Mouse (Mus musculus) cerebellum, postnatal 36 days (tissue): Measurements from ENCODE around the gene Aurkb.
"Not testable (repeated sequence)": the region's sequence is repeated elsewhere in the genome, so short reads cannot be mapped to it uniquely, and the experiment has no call there.

Experiments used
- DNase-seq, 2 experiments: peaks; one replicate each; pipeline ENCODE4 v3.0.0; 2021 to 2022; ENCODE audit warnings: mixed read lengths in 2 of 2

The Aurkb gene

DNA sequence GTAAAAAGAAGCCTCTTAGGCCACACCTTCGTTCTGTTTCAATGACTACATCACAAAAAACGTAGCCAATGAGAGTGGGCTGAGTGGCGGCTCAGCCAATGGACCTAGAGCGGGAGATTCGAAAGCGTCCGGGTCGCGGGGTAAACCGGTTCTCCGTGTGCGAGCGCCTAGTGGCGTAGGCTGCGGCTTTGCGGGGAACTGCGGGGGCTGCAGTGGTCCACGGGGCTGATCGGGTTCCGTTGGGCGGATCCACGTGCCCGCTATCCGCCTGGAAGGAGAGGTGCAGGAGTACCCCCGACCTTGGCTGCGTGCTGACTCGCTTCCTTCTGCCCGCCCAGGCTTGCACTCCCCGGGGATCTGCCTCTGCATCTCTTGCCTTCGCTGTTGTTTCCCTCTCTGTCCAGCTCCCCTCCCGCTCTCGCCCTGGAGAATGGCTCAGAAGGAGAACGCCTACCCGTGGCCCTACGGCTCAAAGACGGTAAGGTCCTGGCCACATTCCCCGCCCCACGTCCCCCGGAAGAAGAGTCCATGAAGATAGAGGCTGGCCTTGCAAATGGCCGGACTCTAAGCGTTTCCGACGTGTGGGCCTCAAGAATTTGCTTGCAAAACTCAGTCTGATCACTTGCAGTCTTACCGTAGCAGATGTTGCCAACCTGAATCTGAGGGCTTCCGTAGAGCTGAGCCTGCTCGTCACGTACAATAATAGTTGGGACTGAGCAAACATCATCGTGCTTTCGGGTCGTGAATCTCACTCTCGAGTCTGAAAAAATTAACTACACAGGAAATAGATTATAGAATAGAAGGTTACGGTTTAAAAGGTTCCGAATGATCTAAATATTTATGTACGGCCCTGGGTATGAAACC is at the start of gene Aurkb:
Gene Aurkb (plus strand): TSS at position 117 of the 864 bp plus-strand sequence.
- DNase-seq = peak; percentile 70 to 76

- no peak for DNase-seq
Observed at GRCm38 (mm10) chr11:68997080-68997479, 48.4 kb upstream of the Aurkb start.

GRCm38 (mm10) chr11:69002782-69003181 is 42.7 kb upstream of the Aurkb start:
- not testable (repeated sequence) for DNase-seq

DNA sequence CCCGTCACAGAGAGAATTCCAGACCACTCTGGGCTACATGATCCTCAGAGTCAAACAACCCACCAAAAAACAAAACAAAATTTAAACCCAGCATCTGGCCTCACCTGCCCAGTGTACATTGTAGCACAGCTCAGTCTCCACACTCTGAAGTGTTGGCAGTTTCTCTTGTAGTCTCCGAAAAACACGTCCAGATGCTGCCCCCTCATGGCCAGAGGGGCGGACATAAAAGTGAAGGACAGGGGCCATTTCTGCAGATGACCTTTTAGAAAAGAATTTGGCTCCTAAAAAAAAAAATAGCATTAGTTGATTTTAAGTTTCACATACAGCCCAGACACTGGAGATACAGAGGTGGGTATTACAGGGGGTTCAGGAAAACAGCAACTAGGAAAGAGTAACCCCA is 41.9 kb upstream of the Aurkb start:
- no peak for DNase-seq

DNA sequence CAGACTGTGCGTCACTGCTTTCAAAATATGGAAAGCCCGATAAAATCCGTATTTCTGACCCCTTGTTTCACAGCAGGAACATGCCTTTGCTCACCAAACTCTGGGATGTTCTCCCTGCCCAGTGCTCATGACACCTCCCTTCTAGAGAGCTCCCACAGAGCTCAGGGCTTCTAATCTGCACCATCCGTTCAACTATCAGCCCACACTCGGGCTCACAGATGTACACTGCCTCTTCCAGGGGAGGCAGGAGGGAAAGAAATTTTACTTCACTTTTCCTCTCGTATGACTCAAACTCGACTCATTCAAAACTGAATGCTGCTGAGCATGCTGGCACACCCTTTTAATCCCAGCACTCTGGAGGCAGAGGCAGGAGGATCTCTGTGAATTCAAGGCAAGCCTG is 40.3 kb upstream of the Aurkb start:
- DNase-seq = no peak

- not testable (repeated sequence) for DNase-seq
Observed at GRCm38 (mm10) chr11:69006575-69006974, 38.9 kb upstream of the Aurkb start.

GRCm38 (mm10) chr11:69008182-69009121 is 37.0 kb upstream of the Aurkb start, which contains the start of gene Pfas:
Gene Pfas (minus strand): TSS chr11:69008460.
- peak; percentile 96 for DNase-seq

- no peak for DNase-seq
Observed at GRCm38 (mm10) chr11:69009508-69009907, 35.9 kb upstream of the Aurkb start.

DNA sequence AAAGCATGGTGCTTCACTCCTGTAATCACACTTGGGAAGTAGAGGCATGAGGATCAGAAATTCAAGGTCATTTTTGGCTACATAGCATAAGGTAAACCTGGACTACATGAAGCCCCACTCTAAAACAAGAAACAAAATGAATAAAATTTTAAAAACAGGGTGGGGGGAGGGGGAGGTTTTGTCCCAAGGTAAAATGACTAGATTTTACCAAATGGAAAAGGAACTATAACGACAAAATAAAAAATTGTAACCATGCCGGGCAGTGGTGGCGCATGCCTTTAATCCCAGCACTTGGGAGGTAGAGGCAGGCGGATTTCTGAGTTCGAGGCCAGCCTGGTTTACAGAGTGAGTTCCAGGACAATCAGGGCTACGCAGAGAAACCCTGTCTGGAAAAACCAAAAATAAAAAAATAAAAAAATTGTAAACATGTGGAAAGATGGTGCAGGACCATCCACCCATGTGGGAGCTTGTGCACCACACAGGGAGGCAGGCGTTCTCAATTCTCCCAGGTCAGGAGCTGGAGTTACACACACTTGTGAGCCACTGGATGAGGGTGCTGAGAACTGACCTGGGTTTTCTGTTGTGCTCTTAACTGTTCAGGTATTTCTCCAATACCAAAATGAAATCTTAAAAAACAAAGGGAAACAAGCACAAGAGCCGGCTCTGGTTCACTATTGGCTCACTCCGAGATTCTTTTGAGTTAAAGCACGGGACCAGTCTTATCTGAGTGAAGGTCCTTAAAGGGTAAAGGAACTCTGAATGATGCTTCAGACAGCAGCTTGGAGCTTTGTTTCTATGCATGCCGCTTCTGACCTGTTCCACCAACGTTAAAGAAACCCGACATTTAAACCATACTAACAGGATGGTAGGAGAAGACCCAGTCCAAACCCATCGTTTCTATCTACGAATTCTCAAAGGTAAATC is 34.8 kb upstream of the Aurkb start:
- DNase-seq = no peak

- DNase-seq = not testable (repeated sequence)
Observed at GRCm38 (mm10) chr11:69011445-69011844, 34.0 kb upstream of the Aurkb start.

- peak; percentile 84 to 87 for DNase-seq
Observed at GRCm38 (mm10) chr11:69012071-69012601, 33.3 kb upstream of the Aurkb start.

GRCm38 (mm10) chr11:69015644-69016441 is 29.6 kb upstream of the Aurkb start, which contains the start of gene Ctc1:
Gene Ctc1 (plus strand): TSS chr11:69015911.
- DNase-seq = peak; percentile 89

DNA sequence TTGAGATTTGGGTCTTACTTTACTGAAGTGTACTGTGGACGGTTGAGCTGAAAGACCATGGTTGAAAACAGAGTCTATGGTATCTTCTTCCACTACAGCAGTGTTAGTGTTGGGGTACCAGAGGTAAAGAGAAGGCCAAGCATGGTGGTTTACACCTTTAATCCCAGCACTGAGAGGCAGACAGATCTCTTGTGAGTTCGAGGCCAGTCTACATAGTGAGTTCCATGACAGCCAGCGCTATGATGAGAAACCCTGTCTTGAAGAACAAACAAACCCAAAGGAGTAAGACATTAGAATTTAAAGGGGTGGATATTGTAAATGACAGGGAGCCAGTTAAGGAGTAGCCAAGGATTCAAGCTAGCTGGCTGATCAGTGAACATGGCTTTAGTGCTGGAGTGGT is 28.7 kb upstream of the Aurkb start:
- no peak for DNase-seq

GRCm38 (mm10) chr11:69020691-69021090 is 24.8 kb upstream of the Aurkb start:
- no peak for DNase-seq

DNA sequence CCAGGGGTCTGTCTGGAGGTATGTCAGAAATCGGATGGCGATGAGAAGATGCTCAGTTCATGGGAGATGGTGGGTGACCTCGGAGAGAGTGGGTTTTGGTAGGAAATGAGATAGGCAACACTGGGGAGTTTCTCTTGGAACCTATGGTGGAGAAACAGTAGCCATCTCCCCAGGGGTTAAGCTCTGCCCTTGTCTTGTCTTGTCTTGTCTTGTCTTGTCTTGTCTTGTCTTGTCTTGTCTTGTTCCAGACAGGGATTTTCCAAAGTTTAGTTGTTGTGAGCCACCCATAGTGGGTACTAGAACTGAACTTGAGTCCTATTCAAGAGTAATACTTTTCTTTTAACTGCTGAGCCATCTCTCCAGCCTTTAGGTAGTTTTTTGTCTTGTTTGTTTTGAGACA is 18.9 kb upstream of the Aurkb start:
- DNase-seq = no peak

DNA sequence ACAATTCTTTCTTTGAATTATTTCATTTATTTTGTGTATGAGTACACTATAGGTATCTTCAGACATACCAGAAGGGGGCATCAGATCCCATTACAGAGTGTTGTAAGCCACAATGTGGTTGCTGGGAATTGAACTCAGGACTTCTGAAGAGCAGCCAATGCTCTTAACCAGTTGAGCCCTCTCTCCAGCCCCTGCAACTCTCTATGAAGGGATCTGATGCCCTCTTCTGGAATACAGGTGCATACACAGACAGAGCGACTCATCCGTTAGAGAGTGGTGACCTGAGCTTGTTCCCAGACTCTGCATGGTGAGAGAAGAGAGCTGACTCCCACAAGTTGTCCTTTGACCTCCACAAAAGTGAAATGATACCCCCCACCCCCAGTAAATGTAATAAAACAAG is 16.6 kb upstream of the Aurkb start:
- no peak for DNase-seq

DNA sequence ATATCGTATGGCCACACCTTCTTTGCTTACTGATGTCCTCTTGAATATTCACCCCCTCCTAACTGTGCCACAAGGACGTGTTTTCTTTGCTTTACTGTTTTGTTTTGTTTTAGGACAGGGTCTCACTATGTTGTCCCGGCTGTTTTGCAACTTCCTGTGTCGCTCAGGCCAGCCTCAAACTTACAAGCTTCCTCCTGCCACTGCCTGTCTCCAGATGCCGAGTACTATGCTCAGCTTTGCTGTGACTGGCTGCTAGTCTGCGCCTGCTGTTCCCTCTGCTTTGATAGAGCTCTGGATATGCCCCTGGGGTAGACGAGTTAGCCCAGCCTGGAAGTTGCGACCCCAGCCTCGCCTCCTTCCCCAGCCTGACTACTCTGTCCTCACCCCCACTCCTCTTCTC is 11.9 kb upstream of the Aurkb start:
- no peak for DNase-seq

DNA sequence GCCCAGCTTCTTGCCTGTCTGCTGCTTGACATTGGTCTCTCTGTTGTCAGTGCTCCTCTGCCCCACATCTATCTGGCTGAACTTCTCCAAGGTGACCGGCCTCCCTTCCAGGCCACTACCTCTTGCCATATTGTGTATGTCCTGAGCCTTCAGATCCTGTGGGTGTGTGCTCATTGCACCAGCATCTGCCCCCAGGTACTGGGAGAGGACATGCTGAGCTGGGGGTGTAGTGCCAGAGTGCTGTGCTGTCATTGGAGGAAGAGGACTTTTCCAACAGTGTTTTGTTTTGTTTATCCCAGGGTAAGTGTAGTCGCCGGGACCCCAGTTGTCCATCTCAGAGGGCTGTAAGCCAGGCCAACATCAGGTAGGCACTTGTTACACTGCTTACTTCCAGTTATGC is 10.9 kb upstream of the Aurkb start:
- no peak for DNase-seq

GRCm38 (mm10) chr11:69035411-69035810 is 10.0 kb upstream of the Aurkb start:
- peak in 1 of 2 experiments; percentile 23 for DNase-seq

DNA sequence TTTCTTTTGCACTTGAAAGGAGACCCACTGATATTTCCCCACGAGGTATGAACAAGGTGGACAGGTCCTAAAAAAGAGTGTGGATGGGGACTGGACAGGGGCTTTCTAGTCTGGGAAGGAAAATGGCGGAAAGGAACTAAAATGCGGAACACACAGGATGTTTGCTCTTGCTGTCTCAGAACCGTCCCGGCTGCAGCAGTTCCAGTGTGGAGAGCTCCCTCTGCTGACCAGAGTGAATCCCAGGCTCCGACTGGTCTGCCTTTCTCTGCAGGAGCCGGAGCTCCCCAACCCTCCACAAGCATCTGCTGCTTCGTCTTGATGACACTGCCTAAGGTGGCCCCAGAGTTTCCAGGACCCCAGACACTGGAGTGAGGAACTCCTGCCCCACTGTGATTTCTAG is 9.6 kb upstream of the Aurkb start:
- peak; percentile 89 to 91 for DNase-seq
